Mouse (Mus musculus): ENCODE measurements around the gene Tfe3. TPM values are rescaled to one million over a fixed set of nuclear protein-coding genes. Genes with fewer than 3 reads are reported as not detected.
"Not testable (repeated sequence)": the region's sequence is repeated elsewhere in the genome, so short reads cannot be mapped to it uniquely, and the experiment has no call there.

The Tfe3 gene
- total RNA-seq, 1 experiment from 2014 or later = 10.1 TPM

DNA sequence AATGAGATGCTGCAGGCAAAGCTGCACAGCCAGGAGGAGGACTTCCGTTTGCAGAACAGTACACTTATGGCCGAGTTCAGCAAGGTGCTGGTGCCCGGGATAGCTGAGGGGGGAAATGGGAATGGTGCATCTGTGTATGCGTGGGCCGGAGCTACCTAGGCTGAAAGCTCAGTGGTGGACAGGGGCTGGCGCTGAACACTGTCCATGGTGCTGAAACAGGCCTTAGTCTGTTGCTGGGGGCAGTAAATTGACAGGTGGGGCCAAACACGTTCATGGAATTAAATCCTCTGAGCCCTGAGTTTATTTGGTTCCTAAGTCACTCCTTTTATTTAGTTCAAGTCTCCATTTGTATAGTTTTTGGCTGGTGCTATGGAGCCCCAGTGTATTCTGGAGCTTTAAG is 32.7 kb downstream of the Tfe3 start:
- 0 out of 2 replicates have a peak, but pooled peaks have one; percentile 52 for ATAC-seq (replicated peaks; ENCODE audit: low read depth, poor library complexity, severe bottlenecking)

DNA sequence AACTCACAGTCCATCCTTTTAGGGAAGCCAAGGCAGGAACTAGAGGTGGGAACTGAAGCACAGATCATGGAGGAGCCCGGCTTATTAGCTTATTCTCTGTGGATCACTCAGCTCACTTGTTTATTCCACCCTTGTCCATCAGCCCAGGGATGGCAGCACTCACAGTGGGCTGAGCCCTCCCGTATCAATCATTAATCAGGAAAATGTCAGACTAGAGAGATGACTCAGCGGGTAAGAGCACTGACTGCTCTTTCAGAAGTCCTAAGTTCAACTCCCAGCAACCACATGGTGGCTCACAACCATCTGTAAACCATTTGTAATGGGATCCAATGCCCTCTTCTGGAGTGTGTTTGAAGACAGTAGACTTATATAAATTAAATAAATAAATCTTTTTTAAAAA is 35.0 kb downstream of the Tfe3 start:
- no peak for ATAC-seq (replicated peaks; ENCODE audit: low read depth, poor library complexity, severe bottlenecking)

DNA sequence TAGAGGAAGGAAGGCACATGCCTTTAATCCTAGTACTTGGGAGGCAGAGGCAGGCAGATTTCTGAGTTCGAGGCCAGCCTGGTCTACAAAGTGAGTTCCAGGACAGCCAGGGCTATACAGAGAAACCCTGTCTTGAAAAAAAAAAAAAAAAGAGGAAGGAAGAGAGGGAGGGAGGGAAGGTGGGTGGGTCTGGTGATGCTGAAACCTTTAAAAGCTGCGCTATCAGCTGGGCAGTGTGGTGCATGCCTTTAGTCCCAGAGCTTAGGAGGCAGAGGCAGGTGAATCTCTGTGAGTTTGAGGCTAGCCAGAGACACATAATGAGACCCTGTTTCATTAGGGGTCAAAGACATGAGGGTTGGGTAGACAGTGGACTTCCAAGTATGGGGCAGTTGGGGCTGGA is 39.8 kb downstream of the Tfe3 start:
- not testable (repeated sequence) for ATAC-seq (replicated peaks; ENCODE audit: low read depth, poor library complexity, severe bottlenecking)

DNA sequence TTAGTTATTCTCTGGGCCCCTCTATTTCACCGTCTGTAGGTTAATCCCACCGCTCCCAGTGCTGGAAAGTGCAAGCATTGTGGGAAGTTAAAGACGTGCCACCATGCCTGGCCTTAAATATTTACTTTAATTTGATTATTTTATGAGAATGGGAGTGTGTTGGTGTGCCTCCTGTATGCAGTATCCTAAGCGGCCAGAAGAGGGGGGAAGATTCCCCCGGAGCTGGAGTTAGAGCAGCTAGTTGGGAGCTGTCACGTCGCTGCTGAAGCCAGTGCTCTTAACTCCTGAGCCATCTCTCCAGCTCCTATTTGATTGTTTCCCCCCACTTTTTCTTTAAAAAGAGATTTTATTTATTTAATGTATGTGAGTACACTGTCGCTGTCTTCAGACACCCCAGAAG is 52.7 kb downstream of the Tfe3 start:
- peak; percentile 63; the same call in 1 of the 2 replicates for ATAC-seq (replicated peaks; ENCODE audit: low read depth, poor library complexity, severe bottlenecking)

DNA sequence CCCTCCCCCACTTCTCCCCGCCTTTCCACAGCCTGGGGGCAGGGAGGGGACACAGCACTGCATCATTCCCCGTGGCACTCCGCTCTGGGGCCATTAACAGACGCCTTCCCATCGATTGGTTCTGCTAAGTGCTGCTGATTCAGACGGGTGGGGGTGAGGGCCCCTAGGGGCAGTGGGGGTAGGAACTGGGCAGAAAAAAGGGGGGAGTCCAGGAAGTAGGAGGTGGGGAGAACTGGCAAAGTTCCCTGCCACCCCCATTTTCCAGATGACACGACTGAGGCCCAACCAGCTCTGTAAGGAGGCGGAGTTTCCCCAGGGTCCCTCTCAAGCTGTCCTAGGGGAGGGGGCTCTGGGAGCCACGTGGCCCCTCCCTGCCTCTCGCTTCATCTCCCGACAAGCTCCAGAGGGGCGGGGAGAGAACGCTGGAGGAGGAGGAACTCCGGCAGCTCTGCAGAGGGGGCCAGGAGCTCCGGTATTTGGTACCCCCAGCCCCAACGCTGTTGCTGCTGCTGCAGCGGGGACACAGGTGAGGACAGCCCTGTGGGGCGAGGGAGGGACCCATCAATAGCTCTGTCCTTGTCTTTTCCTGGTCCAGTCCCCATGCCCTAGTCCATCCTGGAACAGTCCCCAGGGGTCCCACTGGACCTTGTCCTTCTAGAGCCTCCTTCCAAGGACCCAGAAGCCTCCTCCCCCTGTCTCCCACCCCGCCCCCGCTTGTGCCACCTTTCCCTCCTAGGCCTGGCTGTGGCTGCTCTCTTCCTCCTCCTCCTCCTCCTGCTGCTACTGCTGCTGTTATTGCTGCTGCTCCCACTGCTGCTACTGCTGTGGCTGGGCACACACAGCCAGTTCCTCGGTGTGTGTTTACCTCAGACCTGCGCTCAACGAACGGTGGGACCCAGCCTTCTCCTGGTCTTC is 59.8 kb downstream of the Tfe3 start, which contains the start of gene Kcnd1:
TSS of gene Kcnd1 (plus strand) at position 425 of the 915 bp plus-strand sequence.
- ATAC-seq (replicated peaks; ENCODE audit: low read depth, poor library complexity, severe bottlenecking) = 0 out of 2 replicates have a peak, but pooled peaks have one; percentile 29

Other genes starting within 250 kb of the Tfe3 start
- 0.05 TPM in 1 of 2 replicates, not detected in the other for gene Foxp3, start 188.9 kb upstream of the Tfe3 start, total RNA-seq (2017)
- 0.82 and 1.0 TPM in 2 replicates for gene Ppp1r3f, start 188.3 kb upstream of the Tfe3 start, total RNA-seq (2017)
- 31.2 and 36.4 TPM in 2 replicates for gene Ccdc22, start 157.0 kb upstream of the Tfe3 start, total RNA-seq (2017)
- gene Cacna1f, start 155.5 kb upstream of the Tfe3 start, total RNA-seq (2017) = 0.05 TPM in 1 of 2 replicates, not detected in the other
- 1.6 TPM in 1 of 2 replicates, not detected in the other for gene Syp, start 124.1 kb upstream of the Tfe3 start, total RNA-seq (2017)
- 3.4 and 4.6 TPM in 2 replicates for gene Prickle3, start 105.3 kb upstream of the Tfe3 start, total RNA-seq (2017)
- gene Plp2, start 91.2 kb upstream of the Tfe3 start, total RNA-seq (2017) = 42.5 and 44.7 TPM in 2 replicates
- gene Magix, start 81.3 kb upstream of the Tfe3 start, total RNA-seq (2017) = 0.68 TPM in 1 of 2 replicates, not detected in the other
- gene Gpkow, start 65.4 kb upstream of the Tfe3 start, total RNA-seq (2017) = 19.6 and 22.4 TPM in 2 replicates
- gene Wdr45, start 48.2 kb upstream of the Tfe3 start, total RNA-seq (2017) = 31.1 and 31.9 TPM in 2 replicates
- gene Gm45208, start 40.3 kb upstream of the Tfe3 start, total RNA-seq (2017) = not detected in 2 replicates
- 6.2 and 10.4 TPM in 2 replicates for gene Praf2, start 34.1 kb upstream of the Tfe3 start, total RNA-seq (2017)
- gene Ccdc120, start 11.7 kb upstream of the Tfe3 start, total RNA-seq (2017) = 5.2 and 6.8 TPM in 2 replicates
- 73.1 and 85.8 TPM in 2 replicates for gene Gripap1, start 27.2 kb downstream of the Tfe3 start, total RNA-seq (2017)
- gene Kcnd1, start 59.7 kb downstream of the Tfe3 start, total RNA-seq (2017) = 0.91 TPM in 1 of 2 replicates, not detected in the other
- gene Otud5, start 78.8 kb downstream of the Tfe3 start, total RNA-seq (2017) = 57.0 and 57.9 TPM in 2 replicates
- gene Pim2, start 115.7 kb downstream of the Tfe3 start, total RNA-seq (2017) = 2.2 and 5.0 TPM in 2 replicates
- 10.5 and 13.2 TPM in 2 replicates for gene Slc35a2, start 121.5 kb downstream of the Tfe3 start, total RNA-seq (2017)
- 156 and 162 TPM in 2 replicates for gene Pqbp1, start 136.7 kb downstream of the Tfe3 start, total RNA-seq (2017)
- gene Timm17b, start 136.8 kb downstream of the Tfe3 start, total RNA-seq (2017) = 42.2 and 54.8 TPM in 2 replicates
- gene Gm10491, start 145.3 kb downstream of the Tfe3 start, total RNA-seq (2017) = not detected in 2 replicates
- gene Gm10490, start 147.0 kb downstream of the Tfe3 start, total RNA-seq (2017) = not detected in 2 replicates
- gene Pcsk1n, start 157.3 kb downstream of the Tfe3 start, total RNA-seq (2017) = not detected in 2 replicates
- not detected in 2 replicates for gene Eras, start 166.0 kb downstream of the Tfe3 start, total RNA-seq (2017)
- gene Hdac6, start 185.3 kb downstream of the Tfe3 start, total RNA-seq (2017) = 11.0 and 13.1 TPM in 2 replicates
- gene Gata1, start 215.5 kb downstream of the Tfe3 start, total RNA-seq (2017) = 46.7 and 51.4 TPM in 2 replicates